Mouse (Mus musculus): ENCODE data around the gene Tnfsf9. TPM values are rescaled to one million over a fixed set of nuclear protein-coding genes. Genes with fewer than 3 reads are reported as not detected.

Tnfsf9 gene
- 1 to 10 TPM; 2.0 to 3.2 TPM for total RNA-seq (2023)

GRCm38 (mm10) chr17:57105181-57106034 is at the start of gene Tnfsf9:
Gene Tnfsf9 (plus strand): TSS chr17:57105325.

DNA sequence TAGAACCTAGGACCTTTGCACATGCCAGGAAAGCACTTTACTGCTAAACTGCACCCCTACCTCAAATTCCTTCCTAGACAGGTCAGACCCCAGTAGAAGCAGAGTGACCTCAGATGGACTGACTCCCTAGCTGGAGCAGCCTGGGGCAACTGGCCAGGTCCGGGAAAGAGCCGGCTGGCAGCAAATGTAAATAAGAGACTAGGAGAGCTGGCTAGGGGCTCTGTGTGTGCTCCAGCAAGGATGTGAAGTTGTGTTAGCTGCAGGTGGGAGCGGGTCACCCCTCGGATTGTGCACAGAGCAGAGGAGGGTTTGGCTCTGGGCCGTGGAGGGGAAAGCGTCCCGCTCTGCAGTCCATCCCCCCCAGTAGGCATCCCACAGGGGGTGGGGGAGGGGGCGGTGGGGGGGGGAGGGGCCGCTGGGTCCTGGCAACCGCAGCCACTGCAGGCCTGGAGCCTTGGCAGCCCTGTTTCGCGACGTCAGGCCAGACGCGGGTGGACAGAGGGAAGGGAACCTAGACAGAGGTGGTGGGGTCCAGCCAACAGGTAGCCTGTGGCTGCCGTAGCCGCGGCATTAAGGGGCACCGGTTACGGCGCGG is 46.1 kb upstream of the Tnfsf9 start, which contains the start of gene Crb3:
TSS of gene Crb3 (plus strand) at position 215 of the 595 bp plus-strand sequence.

GRCm38 (mm10) chr17:57059486-57059977 is 45.6 kb upstream of the Tnfsf9 start, which contains the start of gene Slc25a23:
Gene Slc25a23 (minus strand): TSS chr17:57059863.

GRCm38 (mm10) chr17:57078336-57078735 is 26.8 kb upstream of the Tnfsf9 start, which contains the start of gene Dennd1c:
Gene Dennd1c (minus strand): TSS chr17:57078514.

GRCm38 (mm10) chr17:57087049-57087832 is 17.9 kb upstream of the Tnfsf9 start, which contains the start of gene Tubb4a:
Gene Tubb4a (minus strand): TSS chr17:57087782.

GRCm38 (mm10) chr17:57148994-57149803 is 44.1 kb downstream of the Tnfsf9 start, which contains the start of gene Cd70:
Gene Cd70 (minus strand): TSS chr17:57149777.

Other genes starting within 250 kb of the Tnfsf9 start
- not detected for gene Acsbg2, start 230.9 kb upstream of the Tnfsf9 start, total RNA-seq (2023)
- 1 to 10 TPM; 1.3 to 1.4 TPM for gene 1700061G19Rik, start 229.8 kb upstream of the Tnfsf9 start, total RNA-seq (2023)
- gene Mllt1, start 169.9 kb upstream of the Tnfsf9 start, total RNA-seq (2023) = 10 to 100 TPM; 38.4 to 44.5 TPM
- not detected for gene Acer1, start 123.2 kb upstream of the Tnfsf9 start, total RNA-seq (2023)
- 10 to 100 TPM; 31.2 to 33.7 TPM for gene Clpp, start 115.0 kb upstream of the Tnfsf9 start, total RNA-seq (2023)
- 10 to 100 TPM; 12.5 to 13.6 TPM for gene Alkbh7, start 108.0 kb upstream of the Tnfsf9 start, total RNA-seq (2023)
- gene Pspn, start 105.3 kb upstream of the Tnfsf9 start, total RNA-seq (2023) = 1 to 10 TPM; 2.4 to 2.7 TPM
- 10 to 100 TPM; 51.1 to 57.4 TPM for gene Gtf2f1, start 94.0 kb upstream of the Tnfsf9 start, total RNA-seq (2023)
- gene Gm17949, start 93.9 kb upstream of the Tnfsf9 start, total RNA-seq (2023) = not detected
- gene Khsrp, start 73.8 kb upstream of the Tnfsf9 start, total RNA-seq (2023) = 100 to 1,000 TPM; 134 to 144 TPM
- not detected for gene Slc25a41, start 63.7 kb upstream of the Tnfsf9 start, total RNA-seq (2023)
- 1 to 10 TPM in 1 of 2 experiments, under 1 TPM in 1; 0.99 to 1.6 TPM for gene Crb3, start 46.2 kb upstream of the Tnfsf9 start, total RNA-seq (2023)
- gene Slc25a23, start 45.5 kb upstream of the Tnfsf9 start, total RNA-seq (2023) = 10 to 100 TPM; 27.8 to 38.7 TPM
- 100 to 1,000 TPM; 182 to 245 TPM for gene Dennd1c, start 26.8 kb upstream of the Tnfsf9 start, total RNA-seq (2023)
- gene Tubb4a, start 17.5 kb upstream of the Tnfsf9 start, total RNA-seq (2023) = 1 to 10 TPM; 1.4 to 1.5 TPM
- not detected for gene Cd70, start 44.5 kb downstream of the Tnfsf9 start, total RNA-seq (2023)
- 10 to 100 TPM in 1 of 2 experiments, 1 to 10 TPM in 1; 7.2 to 13.8 TPM for gene Tnfsf14, start 88.9 kb downstream of the Tnfsf9 start, total RNA-seq (2023)
- gene C3, start 122.8 kb downstream of the Tnfsf9 start, total RNA-seq (2023) = 1 to 10 TPM in 1 of 2 experiments, under 1 TPM in 1; 0.71 to 3.3 TPM
- gene Gpr108, start 143.1 kb downstream of the Tnfsf9 start, total RNA-seq (2023) = 10 to 100 TPM; 40.9 to 47.9 TPM
- gene Trip10, start 144.1 kb downstream of the Tnfsf9 start, total RNA-seq (2023) = 1 to 10 TPM; 5.8 to 5.9 TPM
- gene Vav1, start 173.8 kb downstream of the Tnfsf9 start, total RNA-seq (2023) = 100 to 1,000 TPM; 169 to 171 TPM

All from T-cell, adult 66 days (primary cell).